Mouse (Mus musculus) spleen, embryonic (tissue): ENCODE results near the gene Efhd2.

Source experiments
- CTCF ChIA-PET: fragments of 350-600 bp; sonication (Branson Sonifier 250); formaldehyde crosslinking; loops from one replicate; lab custom pipeline; 2022; lab: Charles Lee

Gene Efhd2

GRCm38 (mm10) chr4:141810975-141811374 lies 63.7 kb downstream of the Efhd2 start:
- CTCF ChIA-PET = interaction anchor here (0.5 kb wide), 1 partner anchor 152 kb away, joined by 4 read pairs; no protein-coding TSS in a partner anchor

GRCm38 (mm10) chr4:141809850-141810464 lies 64.8 kb downstream of the Efhd2 start:
- CTCF ChIA-PET = interaction anchor here (0.7 kb wide), 1 partner anchor 1472 kb away, joined by 22 read pairs; no protein-coding TSS in a partner anchor
